Mouse (Mus musculus) E14TG2a.4 (cell line): ENCODE results near the gene Btnl10.

Experiments
- CTCF ChIP-seq: conservative IDR thresholded peaks from 2 replicates; pipeline ENCODE4 v1.5.1; 2014; ENCODE audit warnings: low read length
- NANOG ChIP-seq: IDR thresholded peaks from 2 replicates; pipeline ENCODE4 v1.6.1; 2014; ENCODE audit warnings: borderline replicate concordance, low read length, mixed read lengths

DNA sequence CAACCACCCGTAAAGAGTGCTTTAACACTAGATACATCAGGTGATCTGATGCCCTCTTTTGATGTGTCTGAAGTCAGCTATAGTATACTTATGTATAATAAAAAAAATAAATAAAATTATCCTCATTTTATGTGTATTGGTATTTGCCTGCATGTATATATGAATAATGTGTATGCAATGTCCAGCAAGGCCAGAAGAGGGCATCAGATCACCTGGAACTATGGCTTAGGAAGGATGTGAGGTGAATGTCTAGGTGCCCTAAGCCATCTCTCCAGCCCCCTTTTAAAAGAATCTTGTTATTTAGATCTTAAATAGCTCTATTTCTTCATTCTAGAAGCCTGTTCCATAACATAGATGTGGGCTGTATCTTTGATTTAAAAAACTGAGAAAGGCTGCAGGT, 49.6 kb downstream of the Btnl10 start:
- TF ChIP-seq CTCF (peak; percentile 43), NANOG (no peak)
